Mouse (Mus musculus) neural tube, embryonic 12.5 days (tissue): ENCODE measurements at regions not wholly inside any gene's neighbourhood (a gene's known extent, or its start where the extent isn't known, plus 50 kb on each side); places are given as distances from the start of the nearest gene placed in this dataset.

ENCODE experiments used
- ATAC-seq: fragments of 200-750 bp; cut with Nextera tagmentation; 2 replicates; pipeline ENCODE4 v1.8.0; 2017; ENCODE audit warnings: low read depth, mild to moderate bottlenecking, moderate TSS enrichment, moderate library complexity; ENCODE audit not compliant: low FRiP score
- H3K27ac ChIP-seq: fragments of 300-500 bp; sonication (generic); 2 replicates; pipeline ENCODE4 v1.5.1; 2016
- H3K27me3 ChIP-seq: fragments of 300-500 bp; sonication (generic); replicated peaks from 2 replicates; pipeline ENCODE4 v1.6.1; 2016; ENCODE audit warnings: mild to moderate bottlenecking
- H3K36me3 ChIP-seq: fragments of 300-500 bp; sonication (generic); 2 replicates; pipeline ENCODE4 v1.6.1; 2016; ENCODE audit warnings: mild to moderate bottlenecking
- H3K4me1 ChIP-seq: fragments of 300-500 bp; sonication (generic); 2 replicates; pipeline ENCODE4 v1.6.1; 2016
- H3K4me2 ChIP-seq: fragments of 300-500 bp; sonication (generic); replicated peaks from 2 replicates; pipeline ENCODE4 v1.6.1; 2016; ENCODE audit warnings: mild to moderate bottlenecking
- H3K4me3 ChIP-seq: fragments of 300-500 bp; sonication (generic); 2 replicates; pipeline ENCODE4 v1.5.1; 2016
- H3K9ac ChIP-seq: fragments of 300-500 bp; sonication (generic); 2 replicates; pipeline ENCODE4 v1.6.1; 2016; ENCODE audit warnings: mild to moderate bottlenecking
- H3K9me3 ChIP-seq: fragments of 300-500 bp; sonication (generic); 2 replicates; pipeline ENCODE4 v1.6.1; 2016; ENCODE audit warnings: mild to moderate bottlenecking
- WGBS: fragments of 180-500 bp; shearing (Covaris S2); methylation state at CpG from one replicate; pipeline ENCODE4 v1.1.7; 2016; 5-methylcytosine and 5-hydroxymethylcytosine counted together

DNA sequence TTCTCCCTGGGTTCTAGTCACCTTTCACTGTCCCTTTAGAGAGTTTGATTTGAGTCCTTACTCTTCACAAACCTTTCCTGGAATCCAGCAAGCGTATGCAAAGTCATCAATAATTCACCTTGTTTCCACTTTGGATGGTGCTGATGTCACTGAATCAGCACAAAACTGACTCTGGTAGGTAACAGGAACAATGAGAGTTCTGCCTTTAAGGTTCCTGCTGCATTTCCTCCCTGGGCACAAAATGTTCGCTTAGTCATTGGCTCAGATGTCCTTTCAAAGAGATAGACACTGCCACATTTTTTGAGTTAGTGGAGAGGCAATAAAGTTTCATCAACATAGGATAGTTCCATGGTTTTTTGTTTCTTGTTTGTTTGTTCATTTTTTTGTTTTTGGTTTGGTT, 664.4 kb upstream of the Tbl1xr1 start:
- Histone ChIP-seq H3K27me3 (no peaks in the 10 kb centered on the region), H3K4me1 (no peaks in the 10 kb centered on the region), H3K4me3 (no peak overlapping the region), H3K9ac (no peak overlapping the region), H3K4me2 (no peak overlapping the region), H3K36me3 (no peaks in the 10 kb centered on the region), H3K27ac (no peak overlapping the region), H3K9me3 (no peaks in the 10 kb centered on the region)
- 88% methylated on average over 2 of the region's 2 CpGs for WGBS
- no peak for ATAC-seq

DNA sequence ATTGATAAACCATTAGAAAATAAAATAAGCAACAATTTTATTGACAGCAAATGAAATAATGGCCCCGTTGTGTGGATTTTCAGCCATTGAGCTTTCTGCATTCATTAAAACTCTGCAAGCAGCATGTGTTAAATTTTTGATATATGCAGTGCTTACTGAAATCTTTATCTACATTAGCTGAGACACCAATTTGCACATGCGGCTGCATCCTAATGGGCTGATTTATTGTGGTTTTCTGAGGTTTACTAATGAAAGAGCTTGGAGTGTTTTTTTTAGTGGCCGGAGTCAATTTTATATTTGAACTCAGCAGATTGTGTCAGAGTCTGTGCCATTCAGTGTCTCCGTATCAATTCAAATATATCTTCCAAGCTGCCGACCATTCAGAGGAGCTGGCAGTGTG, 653.3 kb upstream of the Tbl1xr1 start:
- ATAC-seq, result no peak
- no peak overlapping the region for H3K4me3 ChIP-seq
- no peaks in the 10 kb centered on the region for H3K4me1 ChIP-seq
- H3K27ac ChIP-seq, result no peak overlapping the region
- no peak overlapping the region for H3K4me2 ChIP-seq
- WGBS, result 55% methylated on average over 5 of the region's 5 CpGs
- no peaks in the 10 kb centered on the region for H3K9me3 ChIP-seq
- H3K36me3 ChIP-seq, result no peaks in the 10 kb centered on the region
- H3K9ac ChIP-seq, result no peak overlapping the region
- no peaks in the 10 kb centered on the region for H3K27me3 ChIP-seq

DNA sequence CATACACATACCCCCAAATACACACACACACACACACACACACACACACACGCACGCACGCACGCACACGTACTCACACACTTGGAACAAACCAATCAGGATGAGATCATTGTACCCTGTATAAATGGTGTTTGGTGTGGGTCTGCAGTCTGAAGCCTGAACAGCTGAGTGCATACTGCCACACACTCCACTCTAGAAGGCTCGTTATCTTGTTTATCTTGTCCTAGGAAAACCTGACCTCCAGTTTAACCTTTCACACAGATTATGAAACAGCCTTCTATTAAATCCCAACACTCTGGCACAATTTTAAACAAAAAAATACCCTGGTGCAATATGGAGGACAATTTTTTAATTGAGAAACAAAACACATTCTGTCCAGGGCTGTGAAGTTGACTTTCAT, 649.9 kb upstream of the Tbl1xr1 start:
- Histone ChIP-seq H3K4me2 (no peak overlapping the region), H3K27ac (no peak overlapping the region), H3K4me3 (no peak overlapping the region), H3K9me3 (no peaks in the 10 kb centered on the region), H3K9ac (no peak overlapping the region), H3K36me3 (no peaks in the 10 kb centered on the region), H3K27me3 (no peaks in the 10 kb centered on the region), H3K4me1 (no peaks in the 10 kb centered on the region)
- ATAC-seq, result no peak
- 76% methylated on average over 6 of the region's 6 CpGs for WGBS

DNA sequence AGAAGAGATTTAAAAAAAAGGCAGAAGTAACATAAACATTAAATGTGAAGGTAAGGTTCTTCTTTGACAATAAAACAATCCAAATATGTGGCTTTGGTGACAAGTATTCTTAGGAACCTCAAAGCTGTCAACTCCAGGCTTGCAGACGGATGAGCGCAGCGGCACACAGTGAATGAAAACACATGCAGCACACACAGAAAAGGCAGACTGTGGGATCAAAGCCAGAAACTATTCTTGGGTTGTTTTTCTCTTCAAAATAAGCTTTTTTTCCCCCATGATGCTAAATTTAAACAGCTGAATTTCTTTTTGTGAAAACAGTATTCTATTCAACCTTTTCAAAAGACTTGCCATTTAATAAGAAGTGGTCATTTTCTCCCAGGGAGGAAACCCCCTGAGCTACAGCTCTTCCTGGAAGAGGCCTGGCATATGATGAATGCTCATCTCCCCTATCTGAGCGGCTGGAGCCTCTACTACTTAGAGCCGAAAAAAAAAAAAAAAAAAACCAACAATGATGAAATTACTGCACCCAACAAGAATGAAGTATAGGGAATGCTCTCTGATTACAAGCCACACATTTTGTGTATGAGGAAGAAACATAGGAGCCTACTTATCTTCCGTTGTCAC, 648.9 kb upstream of the Tbl1xr1 start:
- WGBS, result 68% methylated on average over 6 of the region's 6 CpGs
- Histone ChIP-seq H3K4me2 (no peak overlapping the region), H3K9ac (no peak overlapping the region), H3K4me3 (no peak overlapping the region), H3K9me3 (no peaks in the 10 kb centered on the region), H3K36me3 (no peaks in the 10 kb centered on the region), H3K27me3 (no peaks in the 10 kb centered on the region), H3K4me1 (no peaks in the 10 kb centered on the region), H3K27ac (no peak overlapping the region)
- ATAC-seq, result no peak

DNA sequence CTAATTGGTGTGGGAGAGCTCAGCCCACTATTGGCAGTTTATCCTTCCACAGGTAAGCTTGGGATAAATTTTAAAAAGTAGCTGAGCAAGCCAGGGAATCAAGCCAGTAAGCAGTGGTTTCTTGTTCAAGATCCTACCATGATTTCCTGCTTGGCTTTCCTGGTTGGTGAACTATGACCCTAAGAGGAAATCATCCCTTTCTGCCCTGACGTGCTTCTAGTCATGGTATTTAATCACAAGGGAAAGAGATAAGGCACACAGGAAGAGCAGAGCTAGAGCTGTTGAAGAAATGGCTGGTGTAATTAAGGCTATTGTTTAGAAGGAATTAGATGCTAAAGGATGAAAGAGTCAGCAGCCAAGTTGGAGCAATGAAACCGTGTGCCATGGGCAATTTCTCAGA, 648.3 kb upstream of the Tbl1xr1 start:
- no peak for ATAC-seq
- Histone ChIP-seq H3K4me3 (no peak overlapping the region), H3K27ac (no peak overlapping the region), H3K9ac (no peak overlapping the region), H3K9me3 (no peaks in the 10 kb centered on the region), H3K27me3 (no peaks in the 10 kb centered on the region), H3K36me3 (no peaks in the 10 kb centered on the region), H3K4me2 (no peak overlapping the region), H3K4me1 (no peaks in the 10 kb centered on the region)
- WGBS, result 32% methylated on average over 2 of the region's 2 CpGs

DNA sequence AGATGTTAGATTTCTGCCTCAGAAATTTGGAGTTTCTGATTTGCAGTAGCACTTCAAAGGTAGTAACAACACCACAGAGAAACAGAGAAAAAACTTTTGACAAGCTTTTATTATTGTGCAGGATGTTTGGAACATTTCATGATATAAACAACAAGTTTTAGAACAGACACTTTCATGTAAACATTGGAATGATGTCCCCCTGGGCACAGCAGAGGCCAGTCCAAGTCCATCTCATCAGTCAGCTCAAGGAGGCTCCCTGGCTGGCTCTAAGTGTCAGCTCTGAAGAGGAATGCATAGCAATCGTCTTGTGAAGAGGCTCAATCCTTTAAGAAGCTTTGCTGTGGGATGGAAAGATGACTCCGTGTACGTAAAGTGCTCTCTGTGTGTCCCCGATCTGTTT, 612.2 kb upstream of the Tbl1xr1 start:
- no peaks in the 10 kb centered on the region for H3K27me3 ChIP-seq
- H3K36me3 ChIP-seq, result no peaks in the 10 kb centered on the region
- no peak for ATAC-seq
- no peak overlapping the region for H3K4me3 ChIP-seq
- no peak overlapping the region for H3K4me2 ChIP-seq
- H3K4me1 ChIP-seq, result no peaks in the 10 kb centered on the region
- H3K27ac ChIP-seq, result no peak overlapping the region
- WGBS, result 79% methylated on average over 4 of the region's 4 CpGs
- no peak overlapping the region for H3K9ac ChIP-seq
- H3K9me3 ChIP-seq, result no peaks in the 10 kb centered on the region

DNA sequence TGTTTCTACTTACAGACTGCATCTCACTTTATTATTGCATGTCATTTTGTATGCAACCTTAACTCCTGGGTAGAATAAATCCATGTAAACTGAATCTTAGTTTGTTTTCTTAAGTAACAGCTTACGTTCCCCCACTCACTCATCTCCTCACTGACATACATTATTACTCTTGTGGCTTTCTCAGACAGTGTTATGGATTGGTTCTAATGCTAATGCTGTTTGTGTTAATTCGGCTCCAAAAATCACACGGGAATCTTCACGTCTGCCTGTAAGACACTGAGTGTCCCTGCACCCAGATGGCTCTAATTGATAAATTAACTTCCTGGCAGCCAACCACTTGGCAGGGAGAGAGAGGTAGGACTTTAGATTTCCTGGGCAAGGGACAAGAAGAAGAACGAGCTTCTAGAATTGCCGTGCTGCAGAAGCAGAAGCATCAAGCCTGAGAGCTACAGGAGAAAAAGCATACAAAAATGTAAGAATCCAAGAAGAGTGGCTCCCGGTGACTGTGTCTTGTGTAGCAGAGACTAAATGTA, 610.3 kb upstream of the Tbl1xr1 start:
- Histone ChIP-seq H3K27me3 (no peaks in the 10 kb centered on the region), H3K36me3 (no peaks in the 10 kb centered on the region), H3K4me1 (no peaks in the 10 kb centered on the region), H3K4me2 (no peak overlapping the region), H3K27ac (no peak overlapping the region), H3K9me3 (no peaks in the 10 kb centered on the region), H3K9ac (no peak overlapping the region), H3K4me3 (no peak overlapping the region)
- ATAC-seq, result no peak
- WGBS, result 68% methylated on average over 7 of the region's 7 CpGs

DNA sequence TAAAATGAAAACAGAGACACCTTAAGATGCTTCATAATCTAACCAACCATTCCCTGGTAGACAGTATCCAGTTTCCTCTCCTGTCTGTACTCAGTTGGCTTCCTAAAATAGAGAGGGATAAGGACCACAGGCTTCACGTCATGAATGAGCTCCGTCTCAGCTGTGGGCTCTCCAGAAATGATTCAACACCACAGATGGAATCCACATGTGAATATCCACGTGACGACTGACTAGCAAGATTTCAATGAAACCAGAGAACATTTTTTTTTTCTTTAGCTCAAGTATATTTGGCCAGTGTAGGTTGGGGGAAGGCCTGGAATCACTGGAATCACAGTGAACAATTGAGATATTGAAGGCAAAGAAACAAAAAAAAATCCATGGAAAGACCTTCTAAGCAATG, 599.1 kb upstream of the Tbl1xr1 start:
- no peaks in the 10 kb centered on the region for H3K27me3 ChIP-seq
- H3K4me2 ChIP-seq, result no peak overlapping the region
- no peak overlapping the region for H3K4me3 ChIP-seq
- no peaks in the 10 kb centered on the region for H3K36me3 ChIP-seq
- no peak for ATAC-seq
- 0 out of 2 replicates have a peak, but pooled peaks cover 3% of the 10 kb centered on the region for H3K4me1 ChIP-seq
- H3K9ac ChIP-seq, result no peak overlapping the region
- WGBS, result 73% methylated on average over 4 of the region's 4 CpGs
- no peaks in the 10 kb centered on the region for H3K9me3 ChIP-seq
- H3K27ac ChIP-seq, result no peak overlapping the region

DNA sequence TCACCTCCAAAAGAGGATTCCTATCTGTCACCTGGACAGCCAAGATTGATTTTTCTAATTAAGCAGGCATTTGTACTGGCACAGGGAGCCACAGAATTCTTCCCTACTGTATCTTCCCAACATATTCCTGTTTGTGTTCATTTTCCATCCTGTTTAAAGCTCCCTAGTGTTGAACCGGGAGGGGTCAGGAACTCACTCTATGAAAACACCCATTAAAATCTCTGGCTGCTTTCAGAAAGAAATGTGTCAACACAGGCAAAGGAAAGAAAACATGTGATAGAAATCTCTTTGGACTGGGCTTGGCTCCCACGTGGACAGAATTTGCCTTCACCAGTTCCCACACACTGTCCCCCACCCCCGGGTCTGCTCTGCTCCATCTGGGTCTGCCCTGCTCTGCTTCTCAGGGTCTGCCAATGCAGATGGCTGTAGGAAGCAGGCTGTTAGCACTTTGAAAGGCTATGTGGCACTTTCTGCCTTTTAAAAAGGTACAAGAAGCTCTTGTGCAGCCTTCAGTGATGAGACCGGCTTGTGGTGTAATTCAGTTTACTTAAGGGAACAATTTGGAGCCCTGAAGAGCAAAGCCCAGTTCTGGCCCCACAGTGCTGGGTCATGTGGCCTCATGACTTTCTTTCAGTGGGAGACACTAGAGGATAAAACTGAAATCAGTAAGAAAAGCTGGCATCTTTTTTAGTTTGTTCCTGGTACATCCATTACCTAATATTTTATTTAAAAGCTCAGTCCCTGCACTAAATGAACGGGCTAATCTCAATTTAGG, 597.2 kb upstream of the Tbl1xr1 start:
- H3K36me3 ChIP-seq, result no peaks in the 10 kb centered on the region
- no peaks in the 10 kb centered on the region for H3K9me3 ChIP-seq
- no peak overlapping the region for H3K4me2 ChIP-seq
- 51% methylated on average over 5 of the region's 5 CpGs for WGBS
- H3K4me3 ChIP-seq, result no peak overlapping the region
- no peak overlapping the region for H3K27ac ChIP-seq
- H3K4me1 ChIP-seq, result 0 out of 2 replicates have a peak, but pooled peaks cover 3% of the 10 kb centered on the region
- H3K27me3 ChIP-seq, result no peaks in the 10 kb centered on the region
- no peak for ATAC-seq
- no peak overlapping the region for H3K9ac ChIP-seq

DNA sequence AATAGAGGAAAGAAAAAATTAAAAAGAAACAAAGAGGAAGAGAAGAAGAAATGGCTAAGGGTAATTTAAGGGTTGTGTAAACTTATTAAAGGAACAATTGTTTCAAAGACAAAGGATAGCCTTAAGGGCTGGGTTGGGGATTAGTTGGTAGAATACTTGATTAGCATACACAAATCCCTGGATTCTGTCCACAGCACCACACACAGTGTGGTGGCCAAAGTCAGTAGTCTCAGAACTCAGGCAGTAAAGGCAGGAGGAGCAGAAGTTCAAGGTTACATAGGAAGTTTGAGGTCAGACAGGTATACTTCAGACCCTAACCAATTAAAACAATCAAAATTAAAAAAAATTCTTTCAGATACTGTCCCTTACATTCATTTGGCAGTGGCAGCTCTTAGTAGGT, 596.6 kb upstream of the Tbl1xr1 start:
- Histone ChIP-seq H3K4me2 (no peak overlapping the region), H3K4me1 (0 out of 2 replicates have a peak, but pooled peaks cover 3% of the 10 kb centered on the region), H3K36me3 (no peaks in the 10 kb centered on the region), H3K4me3 (no peak overlapping the region), H3K9ac (no peak overlapping the region), H3K27ac (no peak overlapping the region), H3K27me3 (no peaks in the 10 kb centered on the region), H3K9me3 (no peaks in the 10 kb centered on the region)
- ATAC-seq, result no peak

DNA sequence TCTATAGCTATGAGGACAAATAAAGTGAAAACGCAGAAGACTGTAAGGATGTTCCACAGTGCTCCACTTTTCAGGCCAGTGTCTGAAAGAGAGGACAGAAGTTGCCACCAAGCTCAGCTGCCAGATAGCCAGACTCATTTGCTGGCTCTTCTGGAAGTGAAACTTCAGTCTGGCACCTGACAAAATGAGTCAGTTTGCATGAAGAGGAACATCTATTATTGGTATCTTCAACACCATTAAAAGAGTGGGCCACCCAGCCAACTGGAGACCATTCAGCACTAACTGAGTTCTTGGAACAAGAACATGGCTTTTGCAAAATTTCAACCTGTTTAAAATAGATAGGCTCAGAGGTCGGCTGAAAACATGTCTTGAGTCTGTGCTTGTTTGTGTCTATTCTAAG, 592.4 kb upstream of the Tbl1xr1 start:
- 89% methylated on average over 2 of the region's 2 CpGs for WGBS
- H3K27me3 ChIP-seq, result no peaks in the 10 kb centered on the region

DNA sequence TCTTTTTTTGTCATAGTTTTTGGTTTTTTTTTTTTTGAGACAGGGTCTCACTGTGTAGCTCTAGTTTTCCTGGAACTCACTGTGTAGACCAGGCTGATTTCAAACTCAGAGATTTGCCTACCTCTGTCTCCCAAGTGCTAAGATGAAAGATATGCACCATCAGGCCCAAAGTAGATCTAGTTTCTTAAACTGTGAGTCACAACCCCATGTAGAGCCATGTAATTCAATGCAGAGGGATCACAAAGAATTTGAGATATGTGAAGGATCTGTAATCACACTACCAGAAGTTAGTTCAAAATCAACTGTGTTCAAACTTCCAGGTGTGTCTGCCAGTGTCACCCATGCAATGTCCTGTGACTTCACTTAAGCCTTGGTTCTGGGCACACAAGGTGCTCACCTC, 591.0 kb upstream of the Tbl1xr1 start:
- Histone ChIP-seq H3K9ac (no peak overlapping the region), H3K9me3 (no peaks in the 10 kb centered on the region), H3K4me2 (no peak overlapping the region), H3K27ac (no peak overlapping the region), H3K4me1 (no peaks in the 10 kb centered on the region), H3K4me3 (no peak overlapping the region), H3K27me3 (no peaks in the 10 kb centered on the region), H3K36me3 (no peaks in the 10 kb centered on the region)
- no peak for ATAC-seq

More for the DNA sequence above, 592.4 kb upstream of the Tbl1xr1 start:
- 0 out of 2 replicates have a peak, but pooled peaks cover 3% of the 10 kb centered on the region for H3K4me1 ChIP-seq
- H3K9me3 ChIP-seq, result no peaks in the 10 kb centered on the region
- no peak overlapping the region for H3K4me2 ChIP-seq
- H3K27ac ChIP-seq, result no peak overlapping the region
- no peak overlapping the region for H3K9ac ChIP-seq
- H3K36me3 ChIP-seq, result no peaks in the 10 kb centered on the region
- H3K4me3 ChIP-seq, result no peak overlapping the region
- no peak for ATAC-seq

DNA sequence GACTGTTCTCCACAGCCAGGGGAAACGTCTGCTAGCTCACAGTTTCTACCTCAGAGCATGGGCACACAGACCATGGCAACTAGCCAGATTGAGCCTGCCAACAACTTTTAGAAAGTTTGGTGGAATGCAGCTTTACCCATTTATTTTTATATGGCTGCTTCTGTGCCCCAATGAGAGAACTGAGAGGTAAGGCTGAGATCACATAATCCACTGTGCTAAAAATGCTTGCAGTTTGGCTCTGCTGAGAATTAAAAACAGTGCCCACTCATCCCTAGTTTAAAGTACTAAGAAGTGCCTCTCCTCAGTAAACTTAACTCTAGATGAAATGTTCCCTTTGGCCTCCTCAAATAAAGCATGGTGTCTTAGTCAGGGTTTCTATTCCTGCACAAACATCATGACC, 586.9 kb upstream of the Tbl1xr1 start:
- no peak overlapping the region for H3K4me2 ChIP-seq
- no peaks in the 10 kb centered on the region for H3K9me3 ChIP-seq
- H3K4me1 ChIP-seq, result no peaks in the 10 kb centered on the region
- no peaks in the 10 kb centered on the region for H3K27me3 ChIP-seq
- no peak overlapping the region for H3K9ac ChIP-seq
- H3K4me3 ChIP-seq, result no peak overlapping the region
- ATAC-seq, result no peak
- H3K36me3 ChIP-seq, result no peaks in the 10 kb centered on the region
- 92% methylated on average over 1 of the region's 1 CpGs for WGBS
- H3K27ac ChIP-seq, result no peak overlapping the region
